Mouse (Mus musculus): ENCODE measurements at regions not wholly inside any gene's neighbourhood (a gene's known extent, or its start where the extent isn't known, plus 50 kb on each side); places are given as distances from the start of the nearest gene placed in this dataset.
A peak's percentile ranks its signal among the peaks of the same experiment; 100 is the strongest.

GRCm38 (mm10) chr5:29920295-29920694 is 92.6 kb upstream of the Il6 start:
- 0 out of 2 replicates have a peak, but pooled peaks cover 3% of the 10 kb centered on the region for H3K4me1 ChIP-seq (replicated peaks; ENCODE audit: control insufficient read depth, insufficient read depth, low read length)
- H3K9me3 ChIP-seq (ENCODE audit: control insufficient read depth, low read length), result peaks cover 8% of the 10 kb centered on the region; the same call in 1 of the 2 replicates
- ATAC-seq (replicated peaks; ENCODE audit: low FRiP score) (no peak), DNase-seq (ENCODE audit: low spot score) (no peak)
- no peak overlapping the region for H3K27ac ChIP-seq (ENCODE audit: low read depth, low read length)
- 68% methylated on average over 2 of the region's 2 CpGs for WGBS
- no peak overlapping the region for H3K4me3 ChIP-seq (ENCODE audit: low read depth, low read length)
- H3K27me3 ChIP-seq (replicated peaks; ENCODE audit: control insufficient read depth, insufficient read depth, low read length), result no peaks in the 10 kb centered on the region
- H3K4me2 ChIP-seq, result no peak overlapping the region
- H3K9ac ChIP-seq (ENCODE audit: low read depth, low read length), result no peak overlapping the region
- H3K36me3 ChIP-seq (ENCODE audit: control insufficient read depth, insufficient read depth, low read length), result no peaks in the 10 kb centered on the region

GRCm38 (mm10) chr5:29925527-29925926 is 87.4 kb upstream of the Il6 start:
- no peaks in the 10 kb centered on the region for H3K36me3 ChIP-seq (ENCODE audit: control insufficient read depth, insufficient read depth, low read length)
- WGBS, result 42% methylated on average over 2 of the region's 2 CpGs
- H3K4me2 ChIP-seq, result no peak overlapping the region
- no peak overlapping the region for H3K4me3 ChIP-seq (ENCODE audit: low read depth, low read length)
- peaks cover 10% of the 10 kb centered on the region; the same call in 1 of the 2 replicates for H3K4me1 ChIP-seq (replicated peaks; ENCODE audit: control insufficient read depth, insufficient read depth, low read length)
- no peak for DNase-seq (ENCODE audit: low spot score)
- no peak overlapping the region for H3K27ac ChIP-seq (ENCODE audit: low read depth, low read length)
- H3K27me3 ChIP-seq (replicated peaks; ENCODE audit: control insufficient read depth, insufficient read depth, low read length), result no peaks in the 10 kb centered on the region
- peak; percentile 83 for ATAC-seq (replicated peaks; ENCODE audit: low FRiP score)
- no peak overlapping the region for H3K9ac ChIP-seq (ENCODE audit: low read depth, low read length)
- H3K9me3 ChIP-seq (ENCODE audit: control insufficient read depth, low read length), result peaks cover 3% of the 10 kb centered on the region; the same call in 1 of the 2 replicates

- no peak overlapping the region for H3K4me3 ChIP-seq (ENCODE audit: low read depth, low read length)
- H3K4me1 ChIP-seq (replicated peaks; ENCODE audit: control insufficient read depth, insufficient read depth, low read length), result peaks cover 10% of the 10 kb centered on the region; the same call in 1 of the 2 replicates
- H3K27ac ChIP-seq (ENCODE audit: low read depth, low read length), result no peak overlapping the region
- ATAC-seq (replicated peaks; ENCODE audit: low FRiP score), result no peak
- H3K36me3 ChIP-seq (ENCODE audit: control insufficient read depth, insufficient read depth, low read length), result no peaks in the 10 kb centered on the region
- no peak overlapping the region for H3K9ac ChIP-seq (ENCODE audit: low read depth, low read length)
- H3K27me3 ChIP-seq (replicated peaks; ENCODE audit: control insufficient read depth, insufficient read depth, low read length), result no peaks in the 10 kb centered on the region
- no peak for DNase-seq (ENCODE audit: low spot score)
- H3K4me2 ChIP-seq, result no peak overlapping the region
- no peaks in the 10 kb centered on the region for H3K9me3 ChIP-seq (ENCODE audit: control insufficient read depth, low read length)
- 36% methylated on average over 1 of the region's 1 CpGs for WGBS
Measured at GRCm38 (mm10) chr5:29927594-29927993, 85.3 kb upstream of the Il6 start.

- Histone ChIP-seq H3K9ac (ENCODE audit: low read depth, low read length) (no peak overlapping the region), H3K4me3 (ENCODE audit: low read depth, low read length) (no peak overlapping the region), H3K27ac (ENCODE audit: low read depth, low read length) (no peak overlapping the region), H3K4me1 (replicated peaks; ENCODE audit: control insufficient read depth, insufficient read depth, low read length) (peaks cover 10% of the 10 kb centered on the region; the same call in 1 of the 2 replicates), H3K36me3 (ENCODE audit: control insufficient read depth, insufficient read depth, low read length) (no peaks in the 10 kb centered on the region), H3K9me3 (ENCODE audit: control insufficient read depth, low read length) (no peaks in the 10 kb centered on the region), H3K4me2 (no peak overlapping the region), H3K27me3 (replicated peaks; ENCODE audit: control insufficient read depth, insufficient read depth, low read length) (no peaks in the 10 kb centered on the region)
- DNase-seq (ENCODE audit: low spot score), result no peak
- WGBS, result 95% methylated on average over 2 of the region's 2 CpGs
- no peak for ATAC-seq (replicated peaks; ENCODE audit: low FRiP score)
Measured at GRCm38 (mm10) chr5:29929381-29929780, 83.5 kb upstream of the Il6 start.

GRCm38 (mm10) chr5:29947225-29947624 is 65.7 kb upstream of the Il6 start:
- H3K27me3 ChIP-seq (replicated peaks; ENCODE audit: control insufficient read depth, insufficient read depth, low read length), result no peaks in the 10 kb centered on the region
- ATAC-seq (replicated peaks; ENCODE audit: low FRiP score) (no peak), DNase-seq (ENCODE audit: low spot score) (no peak)
- H3K27ac ChIP-seq (ENCODE audit: low read depth, low read length), result no peak overlapping the region
- H3K4me3 ChIP-seq (ENCODE audit: low read depth, low read length), result no peak overlapping the region
- H3K9me3 ChIP-seq (ENCODE audit: control insufficient read depth, low read length), result no peaks in the 10 kb centered on the region
- H3K36me3 ChIP-seq (ENCODE audit: control insufficient read depth, insufficient read depth, low read length), result no peaks in the 10 kb centered on the region
- H3K9ac ChIP-seq (ENCODE audit: low read depth, low read length), result no peak overlapping the region
- 53% methylated on average over 2 of the region's 2 CpGs for WGBS
- no peak overlapping the region for H3K4me2 ChIP-seq
- peaks cover 2% of the 10 kb centered on the region; the same call in 1 of the 2 replicates for H3K4me1 ChIP-seq (replicated peaks; ENCODE audit: control insufficient read depth, insufficient read depth, low read length)

GRCm38 (mm10) chr5:29948161-29948560 is 64.8 kb upstream of the Il6 start:
- no peak for ATAC-seq (replicated peaks; ENCODE audit: low FRiP score)
- Histone ChIP-seq H3K4me3 (ENCODE audit: low read depth, low read length) (no peak overlapping the region), H3K27ac (ENCODE audit: low read depth, low read length) (no peak overlapping the region), H3K4me1 (replicated peaks; ENCODE audit: control insufficient read depth, insufficient read depth, low read length) (peaks cover 2% of the 10 kb centered on the region; the same call in 1 of the 2 replicates), H3K9me3 (ENCODE audit: control insufficient read depth, low read length) (no peaks in the 10 kb centered on the region), H3K9ac (ENCODE audit: low read depth, low read length) (no peak overlapping the region), H3K36me3 (ENCODE audit: control insufficient read depth, insufficient read depth, low read length) (no peaks in the 10 kb centered on the region), H3K4me2 (no peak overlapping the region), H3K27me3 (replicated peaks; ENCODE audit: control insufficient read depth, insufficient read depth, low read length) (no peaks in the 10 kb centered on the region)
- DNase-seq (ENCODE audit: low spot score), result no peak
- 51% methylated on average over 3 of the region's 3 CpGs for WGBS

GRCm38 (mm10) chr5:29950456-29951170 is 62.3 kb upstream of the Il6 start:
- Histone ChIP-seq H3K27me3 (replicated peaks; ENCODE audit: control insufficient read depth, insufficient read depth, low read length) (no peaks in the 10 kb centered on the region), H3K27ac (ENCODE audit: low read depth, low read length) (no peak overlapping the region), H3K4me1 (replicated peaks; ENCODE audit: control insufficient read depth, insufficient read depth, low read length) (peaks cover 2% of the 10 kb centered on the region; the same call in 1 of the 2 replicates), H3K4me3 (ENCODE audit: low read depth, low read length) (no peak overlapping the region), H3K9ac (ENCODE audit: low read depth, low read length) (no peak overlapping the region), H3K9me3 (ENCODE audit: control insufficient read depth, low read length) (no peaks in the 10 kb centered on the region), H3K4me2 (no peak overlapping the region), H3K36me3 (ENCODE audit: control insufficient read depth, insufficient read depth, low read length) (no peaks in the 10 kb centered on the region)
- 73% methylated on average over 5 of the region's 5 CpGs for WGBS
- DNase-seq (ENCODE audit: low spot score) (no peak), ATAC-seq (replicated peaks; ENCODE audit: low FRiP score) (no peak)

GRCm38 (mm10) chr5:29951381-29952350 is 61.2 kb upstream of the Il6 start:
- H3K4me1 ChIP-seq (replicated peaks; ENCODE audit: control insufficient read depth, insufficient read depth, low read length), result peaks cover 2% of the 10 kb centered on the region; the same call in 1 of the 2 replicates
- no peaks in the 10 kb centered on the region for H3K36me3 ChIP-seq (ENCODE audit: control insufficient read depth, insufficient read depth, low read length)
- no peaks in the 10 kb centered on the region for H3K9me3 ChIP-seq (ENCODE audit: control insufficient read depth, low read length)
- 65% methylated on average over 7 of the region's 7 CpGs for WGBS
- H3K27me3 ChIP-seq (replicated peaks; ENCODE audit: control insufficient read depth, insufficient read depth, low read length), result no peaks in the 10 kb centered on the region
- H3K4me2 ChIP-seq, result no peak overlapping the region
- H3K27ac ChIP-seq (ENCODE audit: low read depth, low read length), result no peak overlapping the region
- H3K9ac ChIP-seq (ENCODE audit: low read depth, low read length), result no peak overlapping the region
- ATAC-seq (replicated peaks; ENCODE audit: low FRiP score) (no peak), DNase-seq (ENCODE audit: low spot score) (no peak)
- H3K4me3 ChIP-seq (ENCODE audit: low read depth, low read length), result no peak overlapping the region
